8 mouse cellular contexts compared by ENCODE assay signal in genomic region chr7:128523962-128524581, GRCm38 (mm10). TPM values are rescaled to one million over a fixed set of nuclear protein-coding genes. Genes with fewer than 3 reads are reported as not detected.
DNase-seq lines count a peak whose midpoint lies in the region; ATAC-seq and TF ChIP-seq lines count a peak whose summit lies in the region.

No protein-coding gene starts in this region.

- no peak for TF ChIP-seq CTCF in CH12.LX (conservative IDR thresholded peaks at IDR 0.05 in 1 of 2, IDR thresholded peaks at IDR 0.05 in 1 of 2; ENCODE audit: low read depth in 2 of 2, low read length in 2 of 2)

- peak; percentile 53; the same call in 1 of the 2 replicates for ATAC-seq in embryonic facial prominence, embryonic 15.5 days (ENCODE audit: insufficient number of reproducible peaks, low FRiP score, low TSS enrichment, low read depth)
- peak; percentile 60 for ATAC-seq in heart, embryonic 14.5 days (ENCODE audit: insufficient number of reproducible peaks, insufficient read depth, low FRiP score, low read depth)
- peak; percentile 76 for ATAC-seq in kidney, embryonic 16.5 days (ENCODE audit: low FRiP score, low TSS enrichment)

- no peak overlapping the region for H3K9ac ChIP-seq in CH12.LX (ENCODE audit: insufficient read depth, low read depth)
- H3K9ac ChIP-seq in embryonic facial prominence, embryonic 15.5 days: peak overlapping the region; percentile 86
- peak overlapping the region; percentile 98 for H3K9ac ChIP-seq in heart, embryonic 14.5 days (ENCODE audit: low read length)
- peak overlapping the region; percentile 95 for H3K9ac ChIP-seq in kidney, embryonic 16.5 days (replicated peaks; ENCODE audit: low read length)

- no peaks in the 10 kb centered on the region for H3K36me3 ChIP-seq in CH12.LX (replicated peaks in 1 of 2; ENCODE audit: control insufficient read depth in 1 of 2, insufficient read depth in 1 of 2, low read length in 1 of 2)
- no peaks in the 10 kb centered on the region for H3K36me3 ChIP-seq in embryonic facial prominence, embryonic 15.5 days
- H3K36me3 ChIP-seq in heart, embryonic 14.5 days (ENCODE audit: control insufficient read depth, insufficient read depth, low read length): no peaks in the 10 kb centered on the region
- no peaks in the 10 kb centered on the region for H3K36me3 ChIP-seq in kidney, embryonic 16.5 days (ENCODE audit: insufficient read depth, low read length)

- TF ChIP-seq POLR2A in CH12.LX (IDR thresholded peaks at IDR 0.05; ENCODE audit: low read depth, low read length): no peak

- WGBS in embryonic facial prominence, embryonic 15.5 days: 1% methylated on average over 51 of the region's 51 CpGs
- WGBS in heart, embryonic 14.5 days: under 1% methylated on average over 51 of the region's 51 CpGs
- WGBS in kidney, embryonic 16.5 days: 1% methylated on average over 51 of the region's 51 CpGs

- H3K9me3 ChIP-seq in CH12.LX (replicated peaks; ENCODE audit: low read length): peaks cover 3% of the 10 kb centered on the region
- no peaks in the 10 kb centered on the region for H3K9me3 ChIP-seq in embryonic facial prominence, embryonic 15.5 days (replicated peaks)
- H3K9me3 ChIP-seq in heart, embryonic 14.5 days (ENCODE audit: control insufficient read depth, low read length): no peaks in the 10 kb centered on the region
- H3K9me3 ChIP-seq in kidney, embryonic 16.5 days (ENCODE audit: low read length): no peaks in the 10 kb centered on the region

- dilution Hi-C loops in CH12.LX (cut with MboI; ENCODE audit: extremely low pct_ligation_motif_present, extremely low pct_unique_long_range_greater_than_20kb, low sequenced_read_pairs): no loop called here

- no peak overlapping the region for H3K27ac ChIP-seq in CH12.LX (ENCODE audit: insufficient read depth, low read depth)
- peak overlapping the region; percentile 88 for H3K27ac ChIP-seq in embryonic facial prominence, embryonic 15.5 days (replicated peaks)
- peak overlapping the region; percentile 93 to 100 for H3K27ac ChIP-seq in heart, embryonic 14.5 days (replicated peaks in 1 of 2; ENCODE audit: control insufficient read depth in 1 of 2, insufficient read depth in 1 of 2, low read depth in 2 of 2, low read length in 2 of 2)
- peak overlapping the region; percentile 93 for H3K27ac ChIP-seq in kidney, embryonic 16.5 days (ENCODE audit: low read length)

- H3K79me2 ChIP-seq in CH12.LX (replicated peaks; ENCODE audit: control insufficient read depth, extremely low read depth, insufficient read depth, poor library complexity, severe bottlenecking): no peaks in the 10 kb centered on the region

- TF ChIP-seq EP300 in CH12.LX (IDR thresholded peaks at IDR 0.05; ENCODE audit: low read length): no peak

- no peak for TF ChIP-seq RAD21 in CH12.LX (IDR thresholded peaks at IDR 0.05; ENCODE audit: low read depth, low read length)

- H3K27me3 ChIP-seq in CH12.LX (replicated peaks): no peaks in the 10 kb centered on the region
- H3K27me3 ChIP-seq in embryonic facial prominence, embryonic 15.5 days: no peaks in the 10 kb centered on the region
- no peaks in the 10 kb centered on the region for H3K27me3 ChIP-seq in heart, embryonic 14.5 days (ENCODE audit: control insufficient read depth, insufficient read depth, low read length)
- no peaks in the 10 kb centered on the region for H3K27me3 ChIP-seq in kidney, embryonic 16.5 days (ENCODE audit: insufficient read depth, low read length)

- in situ Hi-C loops in CH12.LX (cut with MboI; ENCODE audit: low pct_ligation_motif_present, low pct_unique_long_range_greater_than_20kb, low sequenced_read_pairs): no loop called here

- DNase-seq in CH12.LX (ENCODE audit: extremely low read depth): no peak
- DNase-seq in adrenal gland, postnatal 25 days: peak; percentile 93
- DNase-seq in lung, postnatal 10 days: peak; percentile 86
- DNase-seq in ovary, adult 18-20 months (ENCODE audit: low spot score): peak; percentile 63
- DNase-seq in thymus, postnatal 4 days: peak; percentile 57

- peak overlapping the region in 2 of 3 experiments; percentile 6 to 24 for H3K4me3 ChIP-seq in CH12.LX (replicated peaks in 1 of 3; ENCODE audit: low read depth in 2 of 3, low read length in 2 of 3, poor library complexity in 1 of 3)
- H3K4me3 ChIP-seq in embryonic facial prominence, embryonic 15.5 days (replicated peaks): peak overlapping the region; percentile 73
- H3K4me3 ChIP-seq in heart, embryonic 14.5 days (ENCODE audit: control insufficient read depth in 1 of 2, insufficient read depth in 1 of 2, low read depth in 1 of 2, low read length in 2 of 2): peak overlapping the region; percentile 77 to 84
- H3K4me3 ChIP-seq in kidney, embryonic 16.5 days (ENCODE audit: low read length): peak overlapping the region; percentile 68

- peak overlapping the region; percentile 68 for H3K4me2 ChIP-seq in CH12.LX (ENCODE audit: insufficient read depth, low read depth, poor library complexity, severe bottlenecking)
- peak overlapping the region; percentile 77 for H3K4me2 ChIP-seq in embryonic facial prominence, embryonic 15.5 days (replicated peaks)
- H3K4me2 ChIP-seq in heart, embryonic 14.5 days (ENCODE audit: low read length): peak overlapping the region; percentile 81
- peak overlapping the region; percentile 86 for H3K4me2 ChIP-seq in kidney, embryonic 16.5 days (replicated peaks; ENCODE audit: low read depth, low read length)

- peaks cover 0 to 6% of the 10 kb centered on the region in 2 experiments; a peak in 2 of 4 replicates for H3K4me1 ChIP-seq in CH12.LX (ENCODE audit: control insufficient read depth in 1 of 2, insufficient read depth in 2 of 2)
- H3K4me1 ChIP-seq in embryonic facial prominence, embryonic 15.5 days: peaks cover 22% of the 10 kb centered on the region
- peaks cover 20 to 36% of the 10 kb centered on the region in 2 experiments for H3K4me1 ChIP-seq in heart, embryonic 14.5 days (ENCODE audit: control insufficient read depth in 2 of 2, insufficient read depth in 2 of 2, low read length in 2 of 2)
- peaks cover 21% of the 10 kb centered on the region; the same call in 1 of the 2 replicates for H3K4me1 ChIP-seq in kidney, embryonic 16.5 days (ENCODE audit: insufficient read depth, low read length)

TF ChIP-seq in CH12.LX, 34 proteins besides CTCF, POLR2A, EP300 and RAD21:
- TF ChIP-seq ZC3H11A (IDR thresholded peaks at IDR 0.05; ENCODE audit: low read depth, low read length): no peak
- no peak for TF ChIP-seq JUN (IDR thresholded peaks at IDR 0.05; ENCODE audit: insufficient read depth, low read depth, low read length)
- TF ChIP-seq ELF1 (IDR thresholded peaks at IDR 0.05; ENCODE audit: low read depth, low read length): no peak
- TF ChIP-seq MAX (IDR thresholded peaks at IDR 0.05; ENCODE audit: low read length): no peak
- TF ChIP-seq RCOR1 (conservative IDR thresholded peaks at IDR 0.05; ENCODE audit: low read depth, low read length): no peak
- no peak for TF ChIP-seq JUND (conservative IDR thresholded peaks at IDR 0.05; ENCODE audit: low read depth, low read length)
- no peak for TF ChIP-seq POLR2AphosphoS2 (IDR thresholded peaks at IDR 0.05; ENCODE audit: low read depth, low read length)
- TF ChIP-seq NRF1 (IDR thresholded peaks at IDR 0.05; ENCODE audit: low read depth, low read length): no peak
- TF ChIP-seq TCF12 (IDR thresholded peaks at IDR 0.05; ENCODE audit: low read depth, low read length): no peak
- no peak for TF ChIP-seq CHD2 (IDR thresholded peaks at IDR 0.05; ENCODE audit: low read length)
- TF ChIP-seq MEF2A (IDR thresholded peaks at IDR 0.05; ENCODE audit: borderline replicate concordance, low read depth, low read length): no peak
- no peak for TF ChIP-seq NELFE (IDR thresholded peaks at IDR 0.05; ENCODE audit: low read depth, low read length)
- TF ChIP-seq UBTF (IDR thresholded peaks at IDR 0.05; ENCODE audit: low read depth, low read length): no peak
- TF ChIP-seq TBP (conservative IDR thresholded peaks at IDR 0.05; ENCODE audit: low read depth, low read length): no peak

RNA-seq across cellular contexts. Expression of gene Bag3, which starts 0.7 kb away (rescaled TPM):
- total RNA-seq in CH12.LX (2012; rRNA removed) (0.13 and 0.17 TPM in 2 replicates), CH12.LX (2014; rRNA removed) (not detected in 2 replicates)
- 0.15 and 0.24 TPM in 2 replicates for polyA plus RNA-seq in CH12.LX (2012; ENCODE audit: insufficient read length, low read depth)
- 148 and 181 TPM in 2 replicates for total RNA-seq in adrenal gland, postnatal 25 days (2021)
- 22.1 and 22.5 TPM in 2 replicates for polyA plus RNA-seq in embryonic facial prominence, embryonic 15.5 days (2015; fragmentation: Nextera tagmentation; extraction: Ambion mirVana)
- 24.5 and 26.9 TPM in 2 replicates for polyA plus RNA-seq in heart, embryonic 14.5 days (2014; fragmentation: Nextera tagmentation; extraction: Ambion mirVana)
- polyA plus RNA-seq in kidney, embryonic 16.5 days (2015; fragmentation: Nextera tagmentation; extraction: Ambion mirVana): 11.7 and 15.8 TPM in 2 replicates

Comparison
In these comparisons a context has a peak if more than half of its experiments do, and no peak if none do; other contexts are left out.
1. H3K4me3 ChIP-seq: peak in every context shown above with its lines; median percentile 80 in heart, embryonic 14.5 days; 73 in embryonic facial prominence, embryonic 15.5 days; 68 in kidney, embryonic 16.5 days; 15 in CH12.LX.
2. RNA of gene Bag3, which starts 0.7 kb away (polyA plus RNA-seq): 24.5 to 26.9 TPM in heart, embryonic 14.5 days, 22.1 to 22.5 TPM in embryonic facial prominence, embryonic 15.5 days and 11.7 to 15.8 TPM in kidney, embryonic 16.5 days; 0.15 to 0.24 TPM in CH12.LX; every median in the first group is over 10 times any median in the second.
3. Peak in every context shown above with its lines, with median percentiles within 50 percentile points of each other: H3K4me2 ChIP-seq and ATAC-seq.